Mouse (Mus musculus) lung, postnatal 0 days (tissue): ENCODE results near the gene Gmip. TPM values are rescaled to one million over a fixed set of nuclear protein-coding genes. Genes with fewer than 3 reads are reported as not detected.

Experiments
- ATAC-seq: fragments of 200-750 bp; cut with Nextera tagmentation; 2 replicates; pipeline ENCODE4 v1.8.0; 2017; ENCODE audit warnings: moderate library complexity
- DNase-seq: peaks from one replicate; pipeline ENCODE4 v3.0.0-alpha.2; 2016; ENCODE audit warnings: low spot score
- H3K27ac ChIP-seq: fragments of 300-500 bp; sonication (generic); 2 replicates; pipeline ENCODE4 v1.5.1; 2014; ENCODE audit warnings: antibody characterized with exemption, mild to moderate bottlenecking, low read length, mixed read lengths
- H3K27me3 ChIP-seq: fragments of 300-500 bp; sonication (generic); replicated peaks from 2 replicates; pipeline ENCODE4 v1.6.1; 2014; ENCODE audit warnings: low read length, mixed read lengths; ENCODE audit not compliant: insufficient read depth
- H3K36me3 ChIP-seq: fragments of 300-500 bp; sonication (generic); 2 replicates; pipeline ENCODE4 v1.6.1; 2014; ENCODE audit warnings: low read length, mixed read lengths; ENCODE audit not compliant: insufficient read depth
- H3K4me1 ChIP-seq: fragments of 300-500 bp; sonication (generic); 2 replicates; pipeline ENCODE4 v1.6.1; 2014; ENCODE audit warnings: antibody characterized with exemption, low read depth, low read length, mixed read lengths; ENCODE audit not compliant: insufficient read depth
- H3K4me2 ChIP-seq: fragments of 300-500 bp; sonication (generic); replicated peaks from 2 replicates; pipeline ENCODE4 v1.6.1; 2014; ENCODE audit warnings: low read depth, mild to moderate bottlenecking, low read length, moderate library complexity, mixed read lengths
- H3K4me3 ChIP-seq: fragments of 300-500 bp; sonication (generic); 2 replicates; pipeline ENCODE4 v1.5.1; 2014; ENCODE audit warnings: low read depth, low read length
- H3K9ac ChIP-seq: fragments of 300-500 bp; sonication (generic); replicated peaks from 2 replicates; pipeline ENCODE4 v1.6.1; 2014; ENCODE audit warnings: low read depth, mild to moderate bottlenecking
- H3K9me3 ChIP-seq: fragments of 300-500 bp; sonication (generic); 2 replicates; pipeline ENCODE4 v1.6.1; 2016; ENCODE audit warnings: low read length, mixed read lengths
- CTCF ChIP-seq: IDR thresholded peaks from 2 replicates; pipeline ENCODE4 v1.5.1; 2016; ENCODE audit warnings: antibody characterized with exemption, mild to moderate bottlenecking
- EP300 ChIP-seq: IDR thresholded peaks from 2 replicates; pipeline ENCODE4 v1.6.1; 2016; ENCODE audit warnings: antibody characterized with exemption, mild to moderate bottlenecking, control low read depth
- WGBS: fragments of 180-500 bp; shearing (Covaris S2); extraction: QIAGEN DNeasy Blood & Tissue Kit; methylation state at CpG from one replicate; pipeline ENCODE4 v1.1.7; 2014; 5-methylcytosine and 5-hydroxymethylcytosine counted together
- polyA plus RNA-seq: library from polyadenylated mRNA; unstranded; fragments of >200 nt; fragmentation: Nextera tagmentation; extraction: Ambion mirVana; gene quantifications from 2 replicates; pipeline ENCODE4 v1.2.1, GENCODE M21; 2015

Gene Gmip
- 8.4 and 8.6 TPM in 2 replicates for polyA plus RNA-seq

DNA sequence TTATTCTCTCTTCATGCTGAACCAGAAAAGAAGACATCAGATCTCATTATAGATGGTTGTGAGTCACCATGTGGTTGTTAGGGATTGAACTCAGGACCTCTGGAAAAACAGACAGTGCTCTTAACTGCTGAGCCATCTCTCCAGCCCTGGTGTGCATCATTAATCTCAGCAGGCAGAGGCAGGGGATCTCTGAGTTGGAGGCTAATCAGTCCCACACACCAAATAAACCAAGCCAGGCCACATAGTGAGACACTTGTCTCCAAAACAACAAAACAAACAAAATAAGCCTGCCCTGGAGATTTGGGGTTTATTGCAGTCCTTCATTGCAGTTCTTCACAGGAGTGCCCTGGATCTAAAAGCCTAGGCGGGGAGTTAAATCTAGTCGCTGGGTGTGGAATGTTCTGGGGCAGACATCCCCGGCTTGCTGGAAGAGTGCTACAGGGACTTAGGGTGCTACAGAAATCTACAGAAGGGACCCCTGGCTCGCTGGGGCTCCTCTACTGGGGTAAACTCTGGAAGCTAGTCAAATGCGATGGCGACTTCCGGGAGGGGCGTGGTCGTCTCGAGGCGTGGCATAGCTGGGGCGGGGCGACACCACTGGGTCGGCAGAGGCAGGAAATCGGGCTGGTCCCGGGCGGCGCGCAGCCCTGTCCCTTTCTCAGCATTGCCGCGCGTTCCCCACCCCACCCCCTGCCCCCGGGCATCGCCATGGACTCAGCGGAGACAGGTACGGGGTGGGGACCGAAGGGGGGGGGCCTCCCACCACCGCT is at the start of gene Gmip:
Gene Gmip (plus strand): TSS at position 586 of the 770 bp plus-strand sequence.
- TF ChIP-seq EP300 = no peak
- 0 out of 2 replicates have a peak, but pooled peaks have one; percentile 1 for TF ChIP-seq CTCF
- ATAC-seq = peak; percentile 90
- H3K4me3 ChIP-seq = peak within 1 kb of the TSS; percentile 63
- H3K9ac ChIP-seq = peak within 1 kb of the TSS; percentile 62
- peaks cover 20% of the 10 kb centered on the region for H3K36me3 ChIP-seq
- H3K27ac ChIP-seq = peak within 1 kb of the TSS; percentile 47; the same call in 1 of the 2 replicates
- no peaks in the 10 kb centered on the region for H3K4me1 ChIP-seq
- no peaks in the 10 kb centered on the region for H3K27me3 ChIP-seq
- peak; percentile 83 for DNase-seq
- WGBS = 7% methylated on average over 25 of the region's 28 CpGs
- H3K9me3 ChIP-seq = no peaks in the 10 kb centered on the region
- peak within 1 kb of the TSS; percentile 91 for H3K4me2 ChIP-seq

- no peak for DNase-seq
- WGBS = 90% methylated on average over 4 of the region's 4 CpGs
Observed at GRCm38 (mm10) chr8:69761814-69762445, 46.5 kb upstream of the Gmip start.

DNA sequence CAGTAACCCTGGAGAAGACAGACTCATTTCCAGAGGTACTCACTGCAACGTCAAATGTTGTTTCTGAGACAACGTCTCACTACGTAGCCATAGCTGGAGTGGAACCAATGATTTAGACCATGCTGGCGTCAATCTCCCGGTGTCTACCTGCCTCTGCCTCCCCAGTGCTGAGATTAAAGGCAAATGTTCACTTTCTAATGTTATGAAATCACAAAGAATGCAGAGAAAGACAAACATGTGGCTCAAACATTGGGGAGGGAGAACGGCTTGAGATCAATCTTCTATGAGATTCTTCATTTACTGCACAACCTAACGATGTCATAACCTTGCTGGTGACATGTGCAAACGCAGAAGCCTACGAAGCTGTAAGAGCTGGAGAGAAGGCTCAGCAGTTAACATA is 37.3 kb upstream of the Gmip start:
- no peak for ATAC-seq
- H3K36me3 ChIP-seq = peaks cover 18% of the 10 kb centered on the region
- H3K4me1 ChIP-seq = peaks cover 2% of the 10 kb centered on the region; the same call in 1 of the 2 replicates
- DNase-seq = no peak
- no peak for TF ChIP-seq EP300
- TF ChIP-seq CTCF = no peak
- H3K9ac ChIP-seq = no peak overlapping the region
- H3K4me2 ChIP-seq = no peak overlapping the region
- WGBS = 75% methylated on average over 9 of the region's 9 CpGs
- no peaks in the 10 kb centered on the region for H3K27me3 ChIP-seq
- no peak overlapping the region for H3K4me3 ChIP-seq
- peaks cover 4% of the 10 kb centered on the region; the same call in 1 of the 2 replicates for H3K9me3 ChIP-seq
- H3K27ac ChIP-seq = no peak overlapping the region

More at GRCm38 (mm10) chr8:69761814-69762445, 46.5 kb upstream of the Gmip start:
- H3K36me3 ChIP-seq = peaks cover 26% of the 10 kb centered on the region
- no peaks in the 10 kb centered on the region for H3K27me3 ChIP-seq
- no peak overlapping the region for H3K27ac ChIP-seq
- H3K9ac ChIP-seq = no peak overlapping the region
- TF ChIP-seq EP300 (no peak), CTCF (no peak)
- no peaks in the 10 kb centered on the region for H3K4me1 ChIP-seq
- no peak overlapping the region for H3K4me2 ChIP-seq
- ATAC-seq = no peak
- peaks cover 9% of the 10 kb centered on the region; the same call in 1 of the 2 replicates for H3K9me3 ChIP-seq
- no peak overlapping the region for H3K4me3 ChIP-seq

- TF ChIP-seq CTCF = no peak
- TF ChIP-seq EP300 = no peak
- H3K4me3 ChIP-seq = no peak overlapping the region
- H3K4me2 ChIP-seq = no peak overlapping the region
- 78% methylated on average over 2 of the region's 2 CpGs for WGBS
- H3K36me3 ChIP-seq = peaks cover 10% of the 10 kb centered on the region
- DNase-seq (no peak), ATAC-seq (no peak)
- peaks cover 2% of the 10 kb centered on the region; the same call in 1 of the 2 replicates for H3K4me1 ChIP-seq
- no peak overlapping the region for H3K9ac ChIP-seq
- H3K9me3 ChIP-seq = 0 out of 2 replicates have a peak, but pooled peaks cover 3% of the 10 kb centered on the region
- no peak overlapping the region for H3K27ac ChIP-seq
- no peaks in the 10 kb centered on the region for H3K27me3 ChIP-seq
Observed at GRCm38 (mm10) chr8:69772106-69772505, 36.4 kb upstream of the Gmip start.

DNA sequence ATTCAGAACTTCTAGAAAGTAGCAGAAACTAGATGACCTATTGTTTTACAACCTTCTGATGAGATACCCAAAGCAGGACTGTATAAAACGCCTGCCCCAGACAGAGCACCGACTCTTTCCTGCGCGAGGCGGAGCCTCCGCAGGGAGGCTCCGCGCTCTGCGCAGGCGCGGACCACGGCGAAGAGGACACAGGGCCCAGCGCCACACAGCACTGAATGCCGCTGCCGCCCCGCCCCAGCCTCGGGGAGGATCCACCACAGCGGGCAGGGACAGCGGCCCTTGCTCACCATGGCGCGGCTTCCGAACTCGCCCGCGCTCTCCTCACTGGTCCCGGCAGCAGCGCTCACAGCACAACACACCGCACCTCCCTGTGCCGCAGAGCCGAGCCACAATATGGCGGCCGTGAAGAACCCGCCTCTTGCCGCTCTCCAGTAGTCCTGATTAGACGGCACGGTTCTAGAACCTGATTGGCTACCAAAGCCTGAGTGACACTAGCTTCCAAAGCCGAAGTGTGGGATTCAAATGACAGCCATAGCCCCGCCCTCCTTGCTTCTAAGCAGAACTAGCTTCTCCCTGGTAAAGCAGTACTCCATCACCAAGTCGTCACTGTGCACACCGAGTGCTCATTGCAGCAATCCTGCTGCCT is 33.9 kb upstream of the Gmip start, which contains the start of gene Gm20422:
Gene Gm20422 (minus strand): TSS at position 384 of the 646 bp plus-strand sequence.
- no peaks in the 10 kb centered on the region for H3K9me3 ChIP-seq
- WGBS = 1% methylated on average over 40 of the region's 41 CpGs
- TF ChIP-seq EP300 (no peak), CTCF (no peak)
- H3K4me1 ChIP-seq = peaks cover 2% of the 10 kb centered on the region; the same call in 1 of the 2 replicates
- H3K36me3 ChIP-seq = no peaks in the 10 kb centered on the region
- peak within 1 kb of the TSS; percentile 88 for H3K4me3 ChIP-seq
- H3K9ac ChIP-seq = peak within 1 kb of the TSS; percentile 90
- peak within 1 kb of the TSS; percentile 51 for H3K4me2 ChIP-seq
- H3K27me3 ChIP-seq = no peaks in the 10 kb centered on the region
- H3K27ac ChIP-seq = peak within 1 kb of the TSS; percentile 99
- ATAC-seq (peak; percentile 100), DNase-seq (peak; percentile 100)

DNA sequence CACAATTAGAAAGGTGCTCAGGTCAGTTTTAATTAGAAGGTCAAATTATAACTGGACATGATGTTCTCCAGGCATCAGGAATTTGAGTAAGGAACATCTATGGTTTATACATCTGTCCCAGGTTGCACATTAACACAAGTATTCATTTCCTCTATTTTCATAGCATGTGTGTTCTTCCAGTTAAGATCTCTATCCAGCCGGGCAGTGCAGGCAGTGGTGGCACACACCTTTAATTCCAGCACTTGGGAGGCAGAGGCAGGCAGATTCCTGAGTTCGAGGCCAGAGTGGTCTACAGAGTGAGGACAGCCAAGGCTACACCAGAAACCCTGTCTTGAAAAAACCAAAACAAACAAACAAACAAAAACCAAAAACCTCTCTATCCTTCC is 33.3 kb upstream of the Gmip start:
- Histone ChIP-seq H3K9ac (no peak overlapping the region), H3K4me3 (no peak overlapping the region), H3K4me1 (peaks cover 2% of the 10 kb centered on the region; the same call in 1 of the 2 replicates), H3K4me2 (0 out of 2 replicates have a peak overlapping the region, but pooled peaks have one; percentile 51), H3K9me3 (no peaks in the 10 kb centered on the region), H3K27me3 (no peaks in the 10 kb centered on the region), H3K27ac (no peak overlapping the region), H3K36me3 (no peaks in the 10 kb centered on the region)
- WGBS = 48% methylated on average over 2 of the region's 2 CpGs
- TF ChIP-seq CTCF (no peak), EP300 (no peak)
- DNase-seq = no peak
- no peak for ATAC-seq
